9 mouse cellular contexts compared by ENCODE assay signal in the genomic region with DNA sequence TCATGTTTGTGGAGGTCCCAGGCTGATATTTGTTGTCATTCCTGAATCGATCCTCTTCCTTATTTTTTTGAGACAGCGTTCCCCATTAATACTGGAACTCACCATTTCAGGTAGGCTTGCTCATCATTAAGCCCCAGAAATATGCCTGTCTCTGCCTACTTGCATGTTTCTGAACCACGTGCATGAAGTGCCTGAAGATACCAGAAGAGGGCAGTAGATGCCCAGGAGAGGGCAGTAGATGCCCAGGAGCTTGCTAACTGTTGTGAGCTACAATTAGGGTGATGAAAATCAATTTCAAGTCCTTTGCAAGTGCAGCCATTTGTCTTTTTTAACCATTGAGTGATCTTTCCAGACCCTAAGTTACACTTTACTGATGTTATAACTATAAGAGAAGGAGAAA.
A peak's percentile ranks its signal among the peaks of the same experiment; 100 is the strongest.
DNase-seq lines count a peak whose midpoint lies in the region; ATAC-seq and TF ChIP-seq lines count a peak whose summit lies in the region.
"Had no signal": no experiment of that assay in that cellular context is flagged by ENCODE, and none has a peak within 500 bp of the region (broad histone marks: within the 10 kb centered on the region; RNA-seq: fewer than 3 reads in every experiment).

No protein-coding gene starts in this region.

- no peaks in the 10 kb centered on the region for H3K9me3 ChIP-seq in midbrain, embryonic 14.5 days (ENCODE audit: control insufficient read depth, low read length)
- no peaks in the 10 kb centered on the region for H3K9me3 ChIP-seq in midbrain, embryonic 11.5 days (ENCODE audit: control insufficient read depth, low read length)
- H3K9me3 ChIP-seq: embryonic facial prominence, embryonic 15.5 days had no signal

- peak; percentile 25; the same call in 1 of the 2 replicates for TF ChIP-seq CTCF in heart, adult 2 months (IDR thresholded peaks at IDR 0.05)

- no peak overlapping the region for H3K4me3 ChIP-seq in heart, adult 2 months
- H3K4me3 ChIP-seq in midbrain, embryonic 14.5 days (replicated peaks; ENCODE audit: low read depth, low read length), result no peak overlapping the region
- H3K4me3 ChIP-seq in midbrain, embryonic 11.5 days (ENCODE audit: low read depth, low read length), result no peak overlapping the region
- H3K4me3 ChIP-seq: embryonic facial prominence, embryonic 15.5 days had no signal

- H3K9ac ChIP-seq in heart, adult 2 months (ENCODE audit: low read depth, low read length), result no peak overlapping the region
- no peak overlapping the region for H3K9ac ChIP-seq in midbrain, embryonic 14.5 days (replicated peaks; ENCODE audit: low read length)
- H3K9ac ChIP-seq in midbrain, embryonic 11.5 days (ENCODE audit: low read length), result no peak overlapping the region
- H3K9ac ChIP-seq: embryonic facial prominence, embryonic 15.5 days had no signal

- no peak for ATAC-seq in midbrain, embryonic 14.5 days (ENCODE audit: low FRiP score, low TSS enrichment)
- ATAC-seq in midbrain, embryonic 11.5 days (ENCODE audit: low FRiP score), result no peak
- no peak for ATAC-seq in monocyte, adult 5-6 weeks (replicated peaks; ENCODE audit: insufficient number of reproducible peaks, low FRiP score, low TSS enrichment, poor library complexity, severe bottlenecking)

- no peaks in the 10 kb centered on the region for H3K79me2 ChIP-seq in heart, adult 2 months (replicated peaks; ENCODE audit: control insufficient read depth, insufficient read depth, low read length)

- no peaks in the 10 kb centered on the region for H3K27me3 ChIP-seq in heart, adult 2 months (ENCODE audit: control insufficient read depth, insufficient read depth, low read length)
- no peaks in the 10 kb centered on the region for H3K27me3 ChIP-seq in midbrain, embryonic 14.5 days (ENCODE audit: control insufficient read depth, insufficient read depth, low read length)
- H3K27me3 ChIP-seq in midbrain, embryonic 11.5 days (ENCODE audit: control insufficient read depth, insufficient read depth, low read length), result no peaks in the 10 kb centered on the region
- H3K27me3 ChIP-seq: embryonic facial prominence, embryonic 15.5 days had no signal

- H3K36me3 ChIP-seq in heart, adult 2 months (ENCODE audit: control insufficient read depth, insufficient read depth, low read length), result no peaks in the 10 kb centered on the region
- H3K36me3 ChIP-seq in midbrain, embryonic 14.5 days (ENCODE audit: control insufficient read depth, insufficient read depth, low read length), result no peaks in the 10 kb centered on the region
- H3K36me3 ChIP-seq in midbrain, embryonic 11.5 days (ENCODE audit: control insufficient read depth, insufficient read depth, low read length), result no peaks in the 10 kb centered on the region
- H3K36me3 ChIP-seq: embryonic facial prominence, embryonic 15.5 days had no signal

- H3K4me1 ChIP-seq in heart, adult 2 months (ENCODE audit: control insufficient read depth, insufficient read depth, low read length), result no peaks in the 10 kb centered on the region
- H3K4me1 ChIP-seq in midbrain, embryonic 14.5 days (ENCODE audit: control insufficient read depth, insufficient read depth, low read length), result no peaks in the 10 kb centered on the region
- H3K4me1 ChIP-seq in midbrain, embryonic 11.5 days (ENCODE audit: control insufficient read depth, insufficient read depth, low read length), result no peaks in the 10 kb centered on the region
- H3K4me1 ChIP-seq: embryonic facial prominence, embryonic 15.5 days had no signal

- 61% methylated on average over 3 of the region's 3 CpGs for WGBS in heart, adult 2 months
- 74% methylated on average over 3 of the region's 3 CpGs for WGBS in midbrain, embryonic 14.5 days
- 74% methylated on average over 3 of the region's 3 CpGs for WGBS in midbrain, embryonic 11.5 days

- DNase-seq in heart, adult 2 months, result no peak
- no peak for DNase-seq in heart, postnatal 10 days
- peak; percentile 7 for DNase-seq in midbrain, embryonic 14.5 days
- DNase-seq in midbrain, embryonic 11.5 days (ENCODE audit: low spot score, missing footprints), result no peak
- DNase-seq in c-Kit-positive CD71-positive TER-119-negative erythroid progenitor cells, embryonic 14.5 days (ENCODE audit: low read depth), result peak; percentile 0
- peak; percentile 3 for DNase-seq in retina, postnatal 7 days (ENCODE audit: low read depth, low spot score)
- no peak for DNase-seq in thymus, adult 18-20 months

- no peak for TF ChIP-seq EP300 in heart, adult 2 months (IDR thresholded peaks at IDR 0.05; ENCODE audit: insufficient read depth, low read depth, low read length)

- no peak overlapping the region for H3K27ac ChIP-seq in heart, adult 2 months
- H3K27ac ChIP-seq in midbrain, embryonic 14.5 days (replicated peaks; ENCODE audit: low read depth, low read length), result no peak overlapping the region
- H3K27ac ChIP-seq in midbrain, embryonic 11.5 days (ENCODE audit: low read depth, low read length), result no peak overlapping the region
- H3K27ac ChIP-seq: embryonic facial prominence, embryonic 15.5 days had no signal

- H3K4me2 ChIP-seq in midbrain, embryonic 14.5 days (ENCODE audit: low read length), result no peak overlapping the region
- H3K4me2 ChIP-seq in midbrain, embryonic 11.5 days, result no peak overlapping the region
- H3K4me2 ChIP-seq: embryonic facial prominence, embryonic 15.5 days had no signal

- TF ChIP-seq POLR2A in heart, adult 2 months (IDR thresholded peaks at IDR 0.05; ENCODE audit: insufficient read depth, low read depth, low read length), result no peak

- intact Hi-C loops in heart, adult 2 months (cut with DNase I), result no loop called here
- intact Hi-C loops in heart, postnatal 10 days (cut with DNase I), result no loop called here

Comparison
In these comparisons a context has a peak if more than half of its experiments do, and no peak if none do; other contexts are left out.
1. DNase-seq: peak in midbrain, embryonic 14.5 days (single experiment), c-Kit-positive CD71-positive TER-119-negative erythroid progenitor cells, embryonic 14.5 days (single experiment) and retina, postnatal 7 days (single experiment); none in heart, adult 2 months (0 of 2), heart, postnatal 10 days (0 of 2), midbrain, embryonic 11.5 days (single experiment) and thymus, adult 18-20 months (0 of 2).